Mouse (Mus musculus): ENCODE data around the gene Ndufs5. TPM values are rescaled to one million over a fixed set of nuclear protein-coding genes. Genes with fewer than 3 reads are reported as not detected.

The Ndufs5 gene
- total and polyA plus RNA-seq, 2 experiments from 2014 or later: 144 to 953 TPM

- Histone ChIP-seq H3K4me1 (ENCODE audit: control insufficient read depth, insufficient read depth) (peaks cover 7% of the 10 kb centered on the region), H3K27ac (ENCODE audit: low read depth) (peak overlapping the region; percentile 59), H3K27me3 (ENCODE audit: control insufficient read depth, insufficient read depth, low read length) (0 out of 2 replicates have a peak, but pooled peaks cover 3% of the 10 kb centered on the region), H3K4me3 (ENCODE audit: low read depth, low read length) (peak overlapping the region; percentile 67), H3K9me3 (replicated peaks; ENCODE audit: control insufficient read depth, low read length) (no peaks in the 10 kb centered on the region), H3K9ac (replicated peaks; ENCODE audit: low read depth, low read length) (peak overlapping the region; percentile 69), H3K4me2 (ENCODE audit: low read depth, low read length) (peak overlapping the region; percentile 99), H3K36me3 (replicated peaks; ENCODE audit: control insufficient read depth, insufficient read depth, low read length) (peaks cover 7% of the 10 kb centered on the region; the same call in 1 of the 2 replicates)
- under 1% methylated on average over 49 of the region's 89 CpGs for WGBS
- peak; percentile 54 for ATAC-seq (ENCODE audit: insufficient read depth, low read depth)
- DNase-seq (ENCODE audit: low spot score): no peak
- TF ChIP-seq EP300 (IDR thresholded peaks at IDR 0.05; ENCODE audit: low read depth) (no peak), CTCF (IDR thresholded peaks at IDR 0.05; ENCODE audit: low read depth) (no peak)
Measured at GRCm38 (mm10) chr4:123687025-123687781, 30.8 kb downstream of the Ndufs5 start.

GRCm38 (mm10) chr4:123686368-123687024 is 31.5 kb downstream of the Ndufs5 start:
- ATAC-seq (ENCODE audit: insufficient read depth, low read depth) (peak; percentile 16; the same call in 1 of the 2 replicates), DNase-seq (ENCODE audit: low spot score) (no peak)
- no peak overlapping the region for H3K27ac ChIP-seq (ENCODE audit: low read depth)
- H3K4me2 ChIP-seq (ENCODE audit: low read depth, low read length): peak overlapping the region; percentile 99
- H3K36me3 ChIP-seq (replicated peaks; ENCODE audit: control insufficient read depth, insufficient read depth, low read length): peaks cover 7% of the 10 kb centered on the region; the same call in 1 of the 2 replicates
- H3K27me3 ChIP-seq (ENCODE audit: control insufficient read depth, insufficient read depth, low read length): 0 out of 2 replicates have a peak, but pooled peaks cover 3% of the 10 kb centered on the region
- TF ChIP-seq CTCF (IDR thresholded peaks at IDR 0.05; ENCODE audit: low read depth): no peak
- no peak for TF ChIP-seq EP300 (IDR thresholded peaks at IDR 0.05; ENCODE audit: low read depth)
- peak overlapping the region; percentile 69 for H3K9ac ChIP-seq (replicated peaks; ENCODE audit: low read depth, low read length)
- H3K9me3 ChIP-seq (replicated peaks; ENCODE audit: control insufficient read depth, low read length): no peaks in the 10 kb centered on the region
- H3K4me1 ChIP-seq (ENCODE audit: control insufficient read depth, insufficient read depth): peaks cover 7% of the 10 kb centered on the region
- peak overlapping the region; percentile 67 for H3K4me3 ChIP-seq (ENCODE audit: low read depth, low read length)
- WGBS: 2% methylated on average over 51 of the region's 56 CpGs

GRCm38 (mm10) chr4:123685506-123686242 is 32.3 kb downstream of the Ndufs5 start:
- DNase-seq (ENCODE audit: low spot score): no peak
- H3K4me3 ChIP-seq (ENCODE audit: low read depth, low read length): peak overlapping the region; percentile 67
- peak overlapping the region; percentile 99 for H3K4me2 ChIP-seq (ENCODE audit: low read depth, low read length)
- 54% methylated on average over 8 of the region's 8 CpGs for WGBS
- no peak overlapping the region; the same call in 1 of the 2 replicates for H3K9ac ChIP-seq (replicated peaks; ENCODE audit: low read depth, low read length)
- no peak overlapping the region for H3K27ac ChIP-seq (ENCODE audit: low read depth)
- ATAC-seq (ENCODE audit: insufficient read depth, low read depth): no peak
- H3K27me3 ChIP-seq (ENCODE audit: control insufficient read depth, insufficient read depth, low read length): 0 out of 2 replicates have a peak, but pooled peaks cover 3% of the 10 kb centered on the region
- H3K36me3 ChIP-seq (replicated peaks; ENCODE audit: control insufficient read depth, insufficient read depth, low read length): peaks cover 7% of the 10 kb centered on the region; the same call in 1 of the 2 replicates
- H3K9me3 ChIP-seq (replicated peaks; ENCODE audit: control insufficient read depth, low read length): no peaks in the 10 kb centered on the region
- peaks cover 11% of the 10 kb centered on the region for H3K4me1 ChIP-seq (ENCODE audit: control insufficient read depth, insufficient read depth)
- TF ChIP-seq EP300 (IDR thresholded peaks at IDR 0.05; ENCODE audit: low read depth): no peak
- TF ChIP-seq CTCF (IDR thresholded peaks at IDR 0.05; ENCODE audit: low read depth): no peak

GRCm38 (mm10) chr4:123685046-123685445 is 33.0 kb downstream of the Ndufs5 start:
- 82% methylated on average over 7 of the region's 7 CpGs for WGBS
- H3K36me3 ChIP-seq (replicated peaks; ENCODE audit: control insufficient read depth, insufficient read depth, low read length): peaks cover 7% of the 10 kb centered on the region; the same call in 1 of the 2 replicates
- no peak overlapping the region for H3K4me3 ChIP-seq (ENCODE audit: low read depth, low read length)
- no peak overlapping the region for H3K4me2 ChIP-seq (ENCODE audit: low read depth, low read length)
- peaks cover 14% of the 10 kb centered on the region for H3K4me1 ChIP-seq (ENCODE audit: control insufficient read depth, insufficient read depth)
- DNase-seq (ENCODE audit: low spot score): no peak
- no peak overlapping the region for H3K9ac ChIP-seq (replicated peaks; ENCODE audit: low read depth, low read length)
- H3K27ac ChIP-seq (ENCODE audit: low read depth): no peak overlapping the region
- no peaks in the 10 kb centered on the region for H3K9me3 ChIP-seq (replicated peaks; ENCODE audit: control insufficient read depth, low read length)
- H3K27me3 ChIP-seq (ENCODE audit: control insufficient read depth, insufficient read depth, low read length): 0 out of 2 replicates have a peak, but pooled peaks cover 3% of the 10 kb centered on the region
- no peak for ATAC-seq (ENCODE audit: insufficient read depth, low read depth)
- TF ChIP-seq EP300 (IDR thresholded peaks at IDR 0.05; ENCODE audit: low read depth): no peak
- TF ChIP-seq CTCF (IDR thresholded peaks at IDR 0.05; ENCODE audit: low read depth): no peak

GRCm38 (mm10) chr4:123684260-123684659 is 33.7 kb downstream of the Ndufs5 start, which contains the start of gene Macf1:
Gene Macf1, minus strand, starts transcription at chr4:123684360.
- WGBS: 83% methylated on average over 3 of the region's 3 CpGs
- H3K9ac ChIP-seq (replicated peaks; ENCODE audit: low read depth, low read length): no peak within 1 kb of the TSS
- H3K27ac ChIP-seq (ENCODE audit: low read depth): no peak within 1 kb of the TSS
- H3K4me3 ChIP-seq (ENCODE audit: low read depth, low read length): no peak within 1 kb of the TSS
- no peak for TF ChIP-seq EP300 (IDR thresholded peaks at IDR 0.05; ENCODE audit: low read depth)
- no peak for TF ChIP-seq CTCF (IDR thresholded peaks at IDR 0.05; ENCODE audit: low read depth)
- 0 out of 2 replicates have a peak, but pooled peaks cover 3% of the 10 kb centered on the region for H3K27me3 ChIP-seq (ENCODE audit: control insufficient read depth, insufficient read depth, low read length)
- peaks cover 7% of the 10 kb centered on the region; the same call in 1 of the 2 replicates for H3K36me3 ChIP-seq (replicated peaks; ENCODE audit: control insufficient read depth, insufficient read depth, low read length)
- DNase-seq (ENCODE audit: low spot score) (no peak), ATAC-seq (ENCODE audit: insufficient read depth, low read depth) (no peak)
- no peak within 1 kb of the TSS for H3K4me2 ChIP-seq (ENCODE audit: low read depth, low read length)
- H3K9me3 ChIP-seq (replicated peaks; ENCODE audit: control insufficient read depth, low read length): no peaks in the 10 kb centered on the region
- H3K4me1 ChIP-seq (ENCODE audit: control insufficient read depth, insufficient read depth): peaks cover 14% of the 10 kb centered on the region
